Mouse (Mus musculus) urinary bladder, postnatal 14 days (tissue): Measurements from ENCODE around the gene Depp1.

Experiments
- DNase-seq: peaks from one replicate; pipeline ENCODE4 v3.0.0; 2021; ENCODE audit warnings: low spot score

Depp1 gene

DNA sequence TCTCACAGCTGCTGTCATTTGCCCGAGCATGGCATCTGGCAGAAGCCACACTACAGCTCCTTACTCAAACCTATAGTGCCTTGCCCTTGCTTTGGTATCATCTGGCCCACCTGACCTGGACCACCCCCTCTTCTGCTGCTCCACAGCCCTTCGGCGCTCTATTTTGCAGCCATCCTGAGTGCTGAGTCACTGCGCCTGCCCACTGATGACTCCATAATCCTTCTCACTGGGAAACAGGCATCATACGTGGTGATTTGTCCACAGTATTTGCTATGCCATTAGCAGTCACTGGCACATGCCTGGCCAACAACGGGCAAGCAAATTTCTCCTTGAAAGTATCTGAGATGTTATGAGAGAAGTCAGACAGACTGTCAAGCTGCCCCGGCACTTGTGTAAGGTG is 598 bp upstream of the Depp1 start:
- DNase-seq: peak; percentile 35

- DNase-seq: peak; percentile 50
Observed at GRCm38 (mm10) chr6:116651437-116652118, 1.2 kb downstream of the Depp1 start.

DNA sequence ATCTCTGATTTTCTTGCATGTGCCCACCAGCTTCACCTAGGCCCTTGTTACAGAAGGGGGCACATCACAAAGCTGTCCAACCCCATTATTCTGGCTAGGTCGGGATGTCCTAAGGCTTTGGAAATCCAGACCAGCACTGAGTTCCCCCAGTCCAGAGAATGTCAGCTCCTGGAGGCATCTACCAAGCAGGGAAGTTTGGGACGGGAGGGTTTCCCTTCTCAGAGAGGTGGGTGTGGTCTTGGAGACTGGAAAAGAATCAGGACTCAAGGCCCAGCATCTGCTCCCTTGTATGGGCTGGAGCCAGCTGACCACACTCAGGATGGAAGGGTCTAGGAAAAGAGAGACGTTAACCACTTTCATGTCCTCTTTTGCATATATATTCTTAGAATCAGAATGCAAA is 2.8 kb downstream of the Depp1 start:
- no peak for DNase-seq

GRCm38 (mm10) chr6:116653684-116654454 is 3.5 kb downstream of the Depp1 start:
- peak; percentile 64 for DNase-seq

DNA sequence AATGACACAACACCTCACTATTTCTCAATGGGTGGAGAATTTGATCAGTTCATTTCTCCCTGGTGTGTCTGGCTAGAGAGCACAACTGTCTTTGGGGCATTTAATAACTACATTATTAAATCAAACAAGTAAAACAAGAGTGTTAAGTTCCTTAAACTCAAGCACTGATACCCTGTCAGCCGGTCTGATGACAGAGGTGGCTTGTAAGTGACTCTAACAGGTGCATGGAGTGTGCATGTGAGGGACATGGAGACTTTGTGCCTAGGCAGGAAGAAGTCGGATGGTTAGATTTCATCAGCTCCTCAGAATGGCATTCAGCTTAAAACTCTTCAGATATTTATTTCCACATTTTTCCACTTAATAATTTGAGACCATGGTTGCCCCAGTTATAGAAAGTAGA is 13.0 kb downstream of the Depp1 start:
- DNase-seq: no peak

GRCm38 (mm10) chr6:116664031-116664430 is 13.6 kb downstream of the Depp1 start:
- DNase-seq: no peak

- DNase-seq: no peak
Observed at GRCm38 (mm10) chr6:116664830-116665229, 14.4 kb downstream of the Depp1 start.

DNA sequence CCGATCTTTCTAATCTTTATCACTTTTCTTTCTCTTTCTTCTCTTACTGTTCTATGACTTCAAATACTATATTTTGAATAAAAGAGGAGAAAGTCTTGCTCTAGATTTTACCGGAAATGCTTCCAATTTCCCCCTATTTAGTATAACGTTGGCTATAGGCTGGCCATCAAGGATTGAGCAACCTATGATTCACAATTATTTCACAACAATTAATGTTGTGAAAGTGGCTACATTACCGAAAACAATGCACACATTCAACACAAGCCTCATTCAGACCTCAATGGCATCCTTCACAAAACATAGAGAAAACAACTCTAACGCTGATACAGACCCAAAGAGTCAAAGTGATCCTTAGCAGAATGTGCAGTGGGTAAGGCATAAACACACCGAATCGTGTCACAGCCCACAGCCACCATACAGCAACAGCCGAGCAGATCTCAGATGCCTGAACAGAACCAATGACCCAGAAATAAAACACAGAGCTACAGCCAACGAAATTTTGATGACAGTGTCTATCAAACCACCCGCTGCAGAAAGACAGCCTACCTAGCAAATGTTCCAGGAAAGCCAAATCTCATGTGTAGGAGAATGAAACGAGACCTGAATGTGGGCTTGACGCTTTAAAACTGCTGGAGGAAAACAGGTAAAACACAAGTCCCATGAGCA is 15.8 kb downstream of the Depp1 start:
- no peak for DNase-seq

- no peak for DNase-seq
Observed at GRCm38 (mm10) chr6:116666892-116667291, 16.5 kb downstream of the Depp1 start.

GRCm38 (mm10) chr6:116667382-116667781 is 17.0 kb downstream of the Depp1 start:
- DNase-seq: no peak

DNA sequence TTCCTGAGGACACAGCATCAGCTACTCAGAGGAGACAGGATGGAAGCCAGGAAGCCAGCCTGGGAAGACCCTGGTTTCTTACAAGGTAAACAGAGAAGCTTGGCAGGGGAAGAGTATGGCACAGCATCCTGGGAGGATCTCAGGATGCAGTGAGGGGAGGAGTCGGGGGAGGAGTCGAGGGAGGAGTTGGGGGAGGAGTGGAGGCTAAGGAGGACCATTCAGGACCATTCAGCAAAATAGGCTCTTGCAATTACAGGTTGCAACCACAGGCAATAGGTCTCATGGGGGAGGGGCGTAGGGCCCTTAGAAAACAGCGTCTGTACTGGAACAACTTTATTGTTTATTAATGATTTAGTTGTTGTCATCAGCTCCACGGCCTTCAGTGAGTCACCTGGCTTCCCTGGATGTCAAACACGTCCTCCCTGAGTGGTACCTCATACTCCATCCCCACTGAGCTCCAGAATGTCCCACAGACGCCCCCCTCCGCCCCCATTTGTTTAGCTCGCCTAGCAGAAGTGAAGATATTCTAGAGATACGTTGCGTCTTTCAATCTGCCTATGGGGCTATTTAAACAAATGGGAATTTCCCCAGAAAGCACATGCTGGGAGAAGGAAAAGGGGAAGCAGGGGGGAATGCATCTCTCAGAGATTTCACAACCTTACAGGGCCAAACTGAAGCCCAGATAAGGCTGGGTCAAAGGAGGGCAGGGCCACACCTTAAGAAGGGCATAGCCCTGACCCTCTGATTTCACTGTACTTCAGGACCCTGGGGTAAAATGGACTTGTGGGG is 18.5 kb downstream of the Depp1 start:
- DNase-seq: no peak

DNA sequence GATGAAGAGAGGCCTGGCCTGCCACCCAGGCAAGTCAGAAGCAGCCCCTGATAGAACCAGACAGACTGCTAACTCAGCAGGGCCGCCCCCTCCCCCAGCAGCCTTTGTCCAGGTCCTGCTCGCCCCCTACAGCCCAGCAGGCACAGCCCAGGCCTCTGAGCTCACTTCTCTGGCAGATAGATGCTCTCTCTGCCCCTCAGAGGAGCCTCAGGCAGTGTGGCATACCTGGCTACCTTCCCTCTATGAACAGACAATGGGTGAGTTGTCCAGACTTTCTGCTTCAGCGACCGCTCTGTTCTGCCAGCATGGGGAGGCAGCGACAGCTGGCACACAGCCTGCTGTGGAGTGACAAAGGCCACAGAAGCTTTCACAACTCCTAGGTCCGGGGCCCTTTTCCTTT is 19.7 kb downstream of the Depp1 start:
- DNase-seq: no peak

- no peak for DNase-seq
Observed at GRCm38 (mm10) chr6:116671031-116671430, 20.6 kb downstream of the Depp1 start.

GRCm38 (mm10) chr6:116671768-116672167 is 21.4 kb downstream of the Depp1 start:
- no peak for DNase-seq

DNA sequence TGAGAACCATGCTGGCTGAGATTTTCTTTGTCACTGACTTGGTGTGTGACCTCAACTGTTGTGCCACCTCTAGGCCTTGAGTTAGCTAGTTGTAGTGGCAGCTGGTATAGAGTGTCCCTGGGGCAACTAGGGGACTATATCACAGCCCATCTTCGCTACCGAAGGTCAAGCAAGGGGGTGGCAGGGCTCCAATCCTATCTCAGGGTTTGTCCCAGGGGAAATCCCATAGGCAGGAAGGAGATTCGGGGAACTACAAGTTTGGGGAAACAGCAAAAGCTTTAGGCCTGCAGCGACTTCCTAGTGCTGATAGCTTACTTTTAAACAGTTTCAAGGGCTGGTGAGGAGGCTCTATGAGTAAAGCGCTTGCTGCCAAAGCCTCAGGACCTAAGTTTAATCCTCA is 21.9 kb downstream of the Depp1 start:
- no peak for DNase-seq

DNA sequence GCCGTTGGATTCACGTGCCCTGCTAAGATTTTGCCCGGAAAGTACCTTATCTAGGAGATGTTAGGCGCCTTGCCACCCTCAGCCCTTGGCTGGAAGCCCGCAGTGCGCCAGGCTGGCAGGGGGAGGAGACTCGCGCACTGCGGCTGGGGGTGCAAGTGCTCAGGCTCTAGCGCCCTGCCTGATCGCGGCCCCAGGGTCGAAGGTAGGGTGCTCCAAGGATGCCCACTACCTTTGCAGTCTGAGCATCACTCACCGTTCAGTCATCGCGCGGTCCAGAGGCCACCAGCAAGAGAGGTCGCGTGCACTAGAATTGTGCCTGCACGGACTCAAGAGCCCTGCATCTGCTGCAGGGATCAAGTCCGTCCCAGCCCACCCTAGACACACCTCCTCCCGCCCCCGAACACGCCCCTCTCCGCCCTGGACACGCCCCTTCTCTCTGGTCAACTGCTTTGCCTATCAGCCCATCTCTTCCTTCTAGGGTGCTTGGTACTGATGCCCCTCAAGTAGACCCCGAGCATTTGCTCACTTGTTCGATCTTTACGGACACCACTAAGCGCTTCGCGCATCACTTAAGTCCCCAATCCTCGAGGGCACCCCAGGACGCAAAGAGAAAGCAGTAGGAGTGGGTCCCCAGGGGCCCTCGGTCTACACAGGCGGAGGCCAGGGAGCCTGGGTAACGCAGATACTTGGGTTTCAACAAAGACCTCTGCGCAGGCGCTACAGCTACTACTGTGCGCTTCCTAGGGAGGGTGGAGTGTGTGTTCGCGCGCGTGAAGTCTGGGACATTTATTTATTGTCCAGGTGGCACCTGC is 23.3 kb downstream of the Depp1 start, which contains the start of gene Rassf4:
TSS of gene Rassf4 (minus strand) at position 482 of the 812 bp plus-strand sequence.
- peak; percentile 85 for DNase-seq

- no peak for DNase-seq
Observed at GRCm38 (mm10) chr6:116674283-116674886, 24.0 kb downstream of the Depp1 start.

DNA sequence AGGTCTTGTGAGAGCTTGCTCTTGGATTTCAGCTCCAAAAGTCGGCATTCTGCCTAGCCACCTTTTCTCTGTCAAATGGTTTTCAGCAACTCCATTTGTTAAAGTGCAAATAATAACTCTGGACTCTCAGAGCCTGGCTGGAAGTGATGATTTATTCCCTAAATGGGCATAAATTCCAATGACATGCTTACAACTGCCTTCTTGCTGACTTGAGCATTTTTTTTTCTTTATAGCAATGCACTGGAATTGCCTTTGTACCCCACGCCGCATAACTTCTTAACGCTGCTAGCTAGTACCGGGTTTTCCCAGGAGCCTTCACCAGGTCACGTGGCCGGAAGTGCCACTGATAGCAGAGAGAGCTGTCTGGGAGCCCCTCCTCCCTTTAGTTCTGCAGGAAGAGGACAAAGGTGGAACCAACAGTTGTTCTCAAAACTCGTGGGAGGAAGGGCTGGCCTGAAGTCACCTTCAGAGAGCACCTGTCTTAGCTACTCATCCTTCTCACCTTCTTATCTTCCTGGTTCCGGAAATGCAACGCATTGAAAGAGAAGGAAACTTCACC is 26.0 kb downstream of the Depp1 start:
- DNase-seq: no peak

- DNase-seq: no peak
Observed at GRCm38 (mm10) chr6:116677321-116677720, 26.9 kb downstream of the Depp1 start.

DNA sequence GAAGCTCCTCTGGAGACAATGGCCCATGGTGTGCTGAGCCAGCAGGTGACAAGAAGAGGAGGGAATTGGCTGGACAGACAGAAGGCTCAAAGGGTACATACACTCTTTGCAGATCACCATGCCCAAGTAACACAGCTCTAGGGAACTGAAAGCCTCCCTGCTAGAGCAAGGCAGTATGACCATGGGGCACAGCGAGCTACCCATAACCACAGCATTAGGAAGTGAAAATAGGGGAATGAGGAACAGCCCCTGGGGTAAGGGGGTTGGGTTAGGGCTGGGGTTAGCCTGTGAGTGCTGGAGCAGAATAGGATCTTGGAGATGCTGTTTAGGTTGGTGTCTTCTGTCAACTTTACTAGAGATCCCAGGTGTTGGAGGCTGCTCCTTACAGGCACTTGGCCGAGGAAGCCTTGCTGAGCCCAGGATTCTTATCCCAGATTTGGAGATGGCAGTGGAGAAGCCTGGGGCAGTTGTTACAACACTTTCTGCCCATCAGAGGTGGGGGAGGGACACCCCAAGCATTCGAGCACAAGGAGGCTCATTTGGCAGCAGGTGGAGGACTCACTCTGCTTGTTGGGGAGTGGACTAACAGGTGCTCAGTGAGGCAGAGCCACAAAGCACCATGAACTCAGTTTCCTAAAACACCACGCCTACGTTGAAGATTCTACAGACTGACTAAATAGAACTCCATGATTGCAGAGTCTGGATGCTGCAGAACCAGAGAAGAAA is 29.3 kb downstream of the Depp1 start:
- no peak for DNase-seq
